Mouse (Mus musculus) spleen, adult 2 months (tissue): ENCODE results near the gene Tcp10c.
"Not testable (repeated sequence)": the region's sequence is repeated elsewhere in the genome, so short reads cannot be mapped to it uniquely, and the experiment has no call there.

Experiments
- CTCF ChIP-seq: fragments of 200-500 bp; IDR thresholded peaks from 2 replicates; pipeline ENCODE4 v1.5.1; 2011; ENCODE audit warnings: mild to moderate bottlenecking, inconsistent platforms; ENCODE audit not compliant: insufficient read depth, insufficient read length, insufficient replicate concordance; ENCODE audit errors: extremely low read depth
- POLR2A ChIP-seq: fragments of 200-500 bp; IDR thresholded peaks from 2 replicates; pipeline ENCODE4 v1.6.1; 2011; ENCODE audit warnings: low read depth, low read length, inconsistent platforms

- TF ChIP-seq CTCF, POLR2A: not testable (repeated sequence)
Observed at GRCm38 (mm10) chr17:13423373-13424024, 69.1 kb downstream of the Tcp10c start.
